Mouse (Mus musculus) lung, adult 2 months (tissue): ENCODE data around the gene Galnt9.

Experiments used
- CTCF ChIP-seq: fragments of 200-500 bp; IDR thresholded peaks from 2 replicates; pipeline ENCODE4 v1.5.1; 2011; ENCODE audit warnings: mild to moderate bottlenecking, low read length, control low read depth; ENCODE audit not compliant: insufficient read depth
- POLR2A ChIP-seq: fragments of 200-500 bp; IDR thresholded peaks from 2 replicates; pipeline ENCODE4 v1.6.1; 2011; ENCODE audit warnings: low read depth, mild to moderate bottlenecking, control low read depth, low read length, borderline replicate concordance; ENCODE audit errors: extremely low read depth

DNA sequence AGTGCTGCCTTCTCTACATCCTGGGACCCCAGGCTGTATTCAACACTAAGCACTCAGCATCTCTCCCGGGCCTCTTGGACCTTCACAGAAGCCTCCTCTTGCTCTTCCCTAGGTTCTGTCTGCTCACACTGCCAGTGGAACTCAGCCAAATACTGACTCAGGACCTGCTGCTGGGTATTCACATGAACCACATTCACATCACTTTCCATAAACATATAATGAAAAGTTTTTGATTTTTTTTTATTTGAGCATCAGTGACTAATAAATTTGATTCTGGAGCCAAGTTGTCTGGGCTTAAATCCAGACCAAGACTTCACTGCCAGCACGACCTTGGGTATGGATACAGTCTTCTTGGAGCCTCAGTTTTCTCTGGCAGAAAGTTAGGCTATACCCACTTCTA lies 3.2 kb upstream of the Galnt9 start:
- no peak for TF ChIP-seq CTCF
- TF ChIP-seq POLR2A: no peak
